Mouse (Mus musculus) spleen, adult 2 months (tissue): ENCODE data around the gene Bbs9.

Source experiments
- CTCF ChIP-seq: fragments of 200-500 bp; IDR thresholded peaks from 2 replicates; pipeline ENCODE4 v1.5.1; 2011; ENCODE audit warnings: mild to moderate bottlenecking, inconsistent platforms; ENCODE audit not compliant: insufficient read depth, insufficient read length, insufficient replicate concordance; ENCODE audit errors: extremely low read depth
- POLR2A ChIP-seq: fragments of 200-500 bp; IDR thresholded peaks from 2 replicates; pipeline ENCODE4 v1.6.1; 2011; ENCODE audit warnings: low read depth, low read length, inconsistent platforms

DNA sequence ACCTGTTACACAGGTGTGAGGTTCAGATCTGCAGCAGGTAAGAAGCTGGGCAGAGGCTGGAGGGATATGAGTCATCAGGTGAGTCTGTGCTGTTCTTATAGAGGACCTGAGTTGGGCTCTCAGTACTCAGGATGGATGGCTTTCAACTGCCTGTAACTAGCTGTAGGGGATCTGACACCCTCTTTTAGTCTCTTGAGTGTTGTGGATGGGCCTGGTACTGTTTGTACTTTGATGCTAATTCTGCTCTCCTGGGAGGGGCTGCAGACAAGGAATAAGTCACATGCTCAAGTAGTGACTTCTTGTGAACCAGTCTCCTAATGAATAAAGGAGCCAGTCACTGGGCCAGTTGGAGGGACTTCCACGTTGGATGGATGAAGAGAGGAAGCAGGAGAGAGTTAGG is 257.1 kb downstream of the Bbs9 start:
- TF ChIP-seq CTCF (no peak), POLR2A (no peak)
